Mouse (Mus musculus): ENCODE measurements around the gene Tarsl2. TPM values are rescaled to one million over a fixed set of nuclear protein-coding genes. Genes with fewer than 3 reads are reported as not detected.

Gene Tarsl2
- total RNA-seq, 2 experiments from 2014 or later, result 26.8 to 27.6 TPM

DNA sequence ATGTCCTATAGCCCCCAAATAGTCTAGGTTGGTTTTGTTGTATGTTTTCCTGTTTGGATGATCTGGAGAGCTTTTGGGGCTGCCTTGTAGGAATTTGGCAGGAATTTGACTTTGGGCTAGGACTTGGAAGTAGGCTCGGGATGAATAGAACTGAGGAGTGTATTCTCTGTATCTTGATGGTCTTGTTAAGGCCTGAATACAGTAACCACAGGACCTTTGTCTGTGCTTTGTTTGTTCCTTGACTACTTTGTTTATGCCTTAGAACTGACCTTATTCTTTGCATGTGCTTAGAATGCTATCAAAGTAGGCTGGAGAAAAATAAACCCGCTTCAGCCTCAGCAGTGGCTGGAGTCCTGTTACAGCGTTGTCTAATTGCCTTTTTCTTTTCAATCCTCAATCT, 65.6 kb downstream of the Tarsl2 start:
- intact Hi-C loops (cut with DNase I), result no loop called here
- DNase-seq, result no peak

DNA sequence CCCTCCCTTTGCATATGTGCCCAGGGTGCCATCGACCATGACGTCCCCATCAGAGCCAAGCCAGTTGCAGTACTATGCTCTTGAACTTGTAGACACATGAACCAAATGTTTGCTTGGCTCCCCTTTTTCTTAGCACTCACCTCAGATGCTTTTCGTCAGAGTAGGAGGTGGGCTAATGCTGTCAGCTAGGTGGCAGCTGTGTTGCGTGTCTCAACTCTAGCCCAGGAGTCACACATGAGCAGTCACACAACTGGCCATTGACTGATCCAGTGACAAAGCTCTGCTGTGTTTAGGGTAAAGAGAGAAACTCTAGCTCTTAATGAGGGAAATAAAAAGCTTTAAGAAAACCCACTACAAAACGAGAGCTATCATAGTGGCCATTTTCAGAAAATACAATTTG, 69.1 kb downstream of the Tarsl2 start:
- intact Hi-C loops (cut with DNase I), result no loop called here
- DNase-seq, result no peak

DNA sequence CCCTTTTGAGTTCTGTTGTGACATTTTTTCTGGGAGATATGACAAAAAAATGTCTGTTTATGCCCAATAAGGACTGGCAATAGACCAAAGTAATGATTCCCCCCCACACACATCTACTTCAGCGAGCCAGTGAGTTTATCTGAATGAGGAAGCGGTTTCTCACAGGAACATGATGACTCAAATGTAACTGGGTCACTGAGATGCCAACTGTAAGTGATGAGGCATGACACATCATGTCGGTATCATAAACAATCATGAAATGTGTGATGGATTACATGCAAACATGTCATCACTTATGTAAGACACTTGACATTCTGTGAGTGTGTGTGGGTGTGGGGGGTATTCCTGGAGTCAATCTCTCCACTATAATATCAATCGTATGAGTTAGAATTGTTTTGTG, 69.6 kb downstream of the Tarsl2 start:
- no peak for DNase-seq
- intact Hi-C loops (cut with DNase I), result no loop called here

DNA sequence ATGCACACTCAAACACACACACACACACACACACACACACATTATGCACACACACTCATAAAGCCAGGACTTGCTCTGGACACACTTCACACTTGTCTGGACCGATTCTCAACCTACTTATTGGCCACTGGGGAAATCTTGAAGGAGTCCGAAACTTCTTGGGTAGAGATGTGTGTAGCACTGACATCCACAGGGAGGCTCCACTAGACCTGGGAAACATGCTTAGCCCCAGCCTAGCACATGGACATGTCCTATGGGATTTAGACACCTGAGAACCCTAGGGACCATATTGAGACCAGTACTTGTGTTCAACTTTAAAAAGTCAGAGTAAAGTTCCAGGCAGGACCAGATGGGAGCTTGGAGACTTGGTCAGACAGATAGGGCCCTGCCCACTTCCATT, 89.3 kb downstream of the Tarsl2 start:
- intact Hi-C loops (cut with DNase I), result no loop called here
- DNase-seq, result no peak

DNA sequence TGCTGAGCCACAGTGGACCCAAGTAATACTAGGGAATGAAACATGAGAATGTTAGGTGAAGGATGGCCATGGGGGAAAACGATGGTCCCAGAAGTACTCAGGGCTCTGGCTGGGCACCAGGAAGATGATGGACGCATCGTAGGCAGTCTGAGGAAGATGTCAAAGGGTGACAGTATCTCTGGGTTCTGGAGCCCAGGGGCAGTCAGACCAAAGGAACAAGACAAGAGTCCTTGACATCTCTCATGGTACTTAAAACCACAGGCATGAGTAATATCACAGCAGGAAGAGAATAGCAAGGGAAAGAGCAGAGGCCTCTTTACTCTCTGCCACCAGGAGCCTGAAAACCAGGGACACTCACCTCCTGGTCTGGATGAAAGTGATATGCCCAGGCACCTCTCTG, 90.6 kb downstream of the Tarsl2 start:
- no peak for DNase-seq
- intact Hi-C loops (cut with DNase I), result no loop called here

DNA sequence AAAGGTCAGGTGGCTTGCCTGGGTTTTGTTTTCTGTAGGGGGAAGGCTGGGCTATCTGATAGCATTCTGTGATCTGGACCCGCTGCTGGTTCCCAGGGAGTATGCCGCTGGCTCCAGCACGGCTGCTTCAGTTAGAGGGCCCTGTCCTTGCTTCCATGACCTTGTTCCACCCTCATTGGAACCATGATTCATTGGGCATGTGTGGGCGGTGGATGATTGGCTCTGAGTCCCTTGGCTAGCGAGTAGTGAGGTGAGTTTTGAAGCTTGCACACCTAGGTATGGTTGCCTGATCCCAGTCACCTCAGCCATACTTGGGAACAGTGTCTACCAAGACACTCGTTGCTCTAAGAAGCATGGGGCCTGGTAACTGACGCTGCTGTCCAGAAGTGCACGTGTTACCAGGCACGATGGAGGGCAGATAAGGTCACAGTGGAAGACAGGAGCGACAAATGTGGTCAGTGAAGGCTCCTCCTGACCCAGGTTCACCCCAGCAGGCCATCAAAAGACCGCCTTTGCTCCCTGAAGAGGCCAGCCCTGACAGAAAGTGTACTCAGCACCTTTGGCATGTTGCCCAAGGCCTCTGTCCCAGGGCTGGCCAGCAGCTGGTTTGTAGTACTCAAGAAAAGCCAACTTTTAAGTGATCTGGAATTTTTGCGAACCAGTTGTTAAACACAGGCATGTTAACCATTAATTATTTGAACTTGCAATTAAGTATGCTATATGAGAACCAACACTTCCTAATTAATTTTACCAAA, 92.8 kb downstream of the Tarsl2 start:
- intact Hi-C loops (cut with DNase I), result no loop called here
- DNase-seq, result peak; percentile 72 to 76

Other genes with a start within 250 kb of the Tarsl2 start
- 100 to 1,000 TPM; 126 to 133 TPM for gene Tjp1, start 117.1 kb upstream of the Tarsl2 start, total RNA-seq (2021)
- gene Tm2d3, start 46.3 kb downstream of the Tarsl2 start, total RNA-seq (2021), result 10 to 100 TPM; 17.7 to 18.4 TPM
- gene Pcsk6, start 216.8 kb downstream of the Tarsl2 start, total RNA-seq (2021), result 10 to 100 TPM; 62.8 to 69.7 TPM

Measured in heart, postnatal 14 days (tissue).